Mouse (Mus musculus) neural tube, embryonic 13.5 days (tissue): Measurements from ENCODE around the gene Clrn3. TPM values are rescaled to one million over a fixed set of nuclear protein-coding genes. Genes with fewer than 3 reads are reported as not detected.
"Not testable (repeated sequence)": the region's sequence is repeated elsewhere in the genome, so short reads cannot be mapped to it uniquely, and the experiment has no call there.

Source experiments
- ATAC-seq: fragments of 200-750 bp; cut with Nextera tagmentation; 2 replicates; pipeline ENCODE4 v1.8.0; 2017; ENCODE audit warnings: low read depth, mild to moderate bottlenecking, moderate TSS enrichment, moderate library complexity
- H3K27ac ChIP-seq: fragments of 300-500 bp; sonication (generic); replicated peaks from 2 replicates; pipeline ENCODE4 v1.5.1; 2015; ENCODE audit warnings: moderate library complexity, mild to moderate bottlenecking, inconsistent platforms
- H3K27me3 ChIP-seq: fragments of 300-500 bp; sonication (generic); 2 replicates; pipeline ENCODE4 v1.6.1; 2015; ENCODE audit warnings: mild to moderate bottlenecking, inconsistent platforms
- H3K36me3 ChIP-seq: fragments of 300-500 bp; sonication (generic); 2 replicates; pipeline ENCODE4 v1.6.1; 2015; ENCODE audit warnings: mild to moderate bottlenecking, inconsistent platforms
- H3K4me1 ChIP-seq: fragments of 300-500 bp; sonication (generic); replicated peaks from 2 replicates; pipeline ENCODE4 v1.6.1; 2015; ENCODE audit warnings: inconsistent platforms
- H3K4me2 ChIP-seq: fragments of 300-500 bp; sonication (generic); 2 replicates; pipeline ENCODE4 v1.6.1; 2015; ENCODE audit warnings: inconsistent platforms, mild to moderate bottlenecking, moderate library complexity
- H3K4me3 ChIP-seq: fragments of 300-500 bp; sonication (generic); 2 replicates; pipeline ENCODE4 v1.5.1; 2015; ENCODE audit warnings: mild to moderate bottlenecking, inconsistent platforms
- H3K9ac ChIP-seq: fragments of 300-500 bp; sonication (generic); 2 replicates; pipeline ENCODE4 v1.6.1; 2015; ENCODE audit warnings: moderate library complexity, mild to moderate bottlenecking, inconsistent platforms
- H3K9me3 ChIP-seq: fragments of 300-500 bp; sonication (generic); 2 replicates; pipeline ENCODE4 v1.6.1; 2016; ENCODE audit warnings: inconsistent platforms
- WGBS: fragments of 180-500 bp; shearing (Covaris S2); methylation state at CpG from one replicate; pipeline ENCODE4 v1.1.7; 2015; 5-methylcytosine and 5-hydroxymethylcytosine counted together
- polyA plus RNA-seq: library from polyadenylated mRNA; unstranded; fragments of >200 nt; fragmentation: Nextera tagmentation; extraction: Ambion mirVana; gene quantifications from 2 replicates; pipeline ENCODE4 v1.2.1, GENCODE M21; 2015

Gene Clrn3
- polyA plus RNA-seq, 1 experiment from 2014 or later, result not detected

- H3K9ac ChIP-seq, H3K9me3 ChIP-seq, ATAC-seq, H3K4me1 ChIP-seq, H3K4me2 ChIP-seq, H3K27ac ChIP-seq, H3K4me3 ChIP-seq, H3K36me3 ChIP-seq, H3K27me3 ChIP-seq: not testable (repeated sequence)
- WGBS, result 88% methylated on average over 5 of the region's 5 CpGs
Measured at GRCm38 (mm10) chr7:135506506-135506905, 21.9 kb downstream of the Clrn3 start.

GRCm38 (mm10) chr7:135499403-135499802, 29.1 kb downstream of the Clrn3 start:
- H3K9me3 ChIP-seq, result no peaks in the 10 kb centered on the region
- H3K9ac ChIP-seq, result no peak overlapping the region
- no peak overlapping the region for H3K27ac ChIP-seq
- WGBS, result 62% methylated on average over 2 of the region's 2 CpGs
- ATAC-seq, result no peak
- H3K4me2 ChIP-seq, result no peak overlapping the region
- no peak overlapping the region for H3K4me3 ChIP-seq
- H3K27me3 ChIP-seq, result no peaks in the 10 kb centered on the region
- H3K36me3 ChIP-seq, result no peaks in the 10 kb centered on the region
- H3K4me1 ChIP-seq, result no peaks in the 10 kb centered on the region

GRCm38 (mm10) chr7:135498565-135499186, 29.8 kb downstream of the Clrn3 start:
- H3K4me3 ChIP-seq, result no peak overlapping the region
- H3K9ac ChIP-seq, result no peak overlapping the region
- H3K27ac ChIP-seq, result no peak overlapping the region
- H3K27me3 ChIP-seq, result no peaks in the 10 kb centered on the region
- H3K9me3 ChIP-seq, result no peaks in the 10 kb centered on the region
- no peaks in the 10 kb centered on the region for H3K4me1 ChIP-seq
- no peak for ATAC-seq
- H3K36me3 ChIP-seq, result no peaks in the 10 kb centered on the region
- no peak overlapping the region for H3K4me2 ChIP-seq
- 90% methylated on average over 3 of the region's 3 CpGs for WGBS

GRCm38 (mm10) chr7:135495303-135495702, 33.2 kb downstream of the Clrn3 start:
- Histone ChIP-seq H3K4me1 (no peaks in the 10 kb centered on the region), H3K4me3 (no peak overlapping the region), H3K36me3 (no peaks in the 10 kb centered on the region), H3K4me2 (no peak overlapping the region), H3K9me3 (0 out of 2 replicates have a peak, but pooled peaks cover 6% of the 10 kb centered on the region), H3K9ac (no peak overlapping the region), H3K27me3 (no peaks in the 10 kb centered on the region), H3K27ac (no peak overlapping the region)
- ATAC-seq, result no peak
- WGBS, result 44% methylated on average over 3 of the region's 3 CpGs

GRCm38 (mm10) chr7:135490500-135490886, 38.0 kb downstream of the Clrn3 start:
- Histone ChIP-seq H3K4me2 (no peak overlapping the region), H3K4me3 (no peak overlapping the region), H3K4me1 (peaks cover 16% of the 10 kb centered on the region), H3K27me3 (0 out of 2 replicates have a peak, but pooled peaks cover 4% of the 10 kb centered on the region), H3K27ac (no peak overlapping the region), H3K36me3 (no peaks in the 10 kb centered on the region), H3K9ac (no peak overlapping the region), H3K9me3 (0 out of 2 replicates have a peak, but pooled peaks cover 6% of the 10 kb centered on the region)
- 65% methylated on average over 8 of the region's 8 CpGs for WGBS
- ATAC-seq, result no peak

- no peak for ATAC-seq
- no peak overlapping the region for H3K4me2 ChIP-seq
- H3K4me3 ChIP-seq, result no peak overlapping the region
- H3K9ac ChIP-seq, result no peak overlapping the region
- peaks cover 22% of the 10 kb centered on the region for H3K4me1 ChIP-seq
- WGBS, result 84% methylated on average over 9 of the region's 9 CpGs
- no peak overlapping the region for H3K27ac ChIP-seq
- H3K9me3 ChIP-seq, result 0 out of 2 replicates have a peak, but pooled peaks cover 6% of the 10 kb centered on the region
- no peaks in the 10 kb centered on the region for H3K36me3 ChIP-seq
- H3K27me3 ChIP-seq, result 0 out of 2 replicates have a peak, but pooled peaks cover 7% of the 10 kb centered on the region
Measured at GRCm38 (mm10) chr7:135489724-135490499, 38.5 kb downstream of the Clrn3 start.

GRCm38 (mm10) chr7:135488214-135488810, 40.1 kb downstream of the Clrn3 start:
- no peak overlapping the region for H3K9ac ChIP-seq
- 0 out of 2 replicates have a peak, but pooled peaks cover 6% of the 10 kb centered on the region for H3K9me3 ChIP-seq
- WGBS, result 74% methylated on average over 6 of the region's 6 CpGs
- no peak overlapping the region for H3K4me2 ChIP-seq
- ATAC-seq, result no peak
- H3K27ac ChIP-seq, result no peak overlapping the region
- H3K4me3 ChIP-seq, result no peak overlapping the region
- H3K4me1 ChIP-seq, result peaks cover 25% of the 10 kb centered on the region
- H3K36me3 ChIP-seq, result no peaks in the 10 kb centered on the region
- H3K27me3 ChIP-seq, result peaks cover 20% of the 10 kb centered on the region

- 21% methylated on average over 4 of the region's 4 CpGs for WGBS
- H3K27ac ChIP-seq, result no peak overlapping the region
- H3K4me3 ChIP-seq, result no peak overlapping the region
- H3K36me3 ChIP-seq, result no peaks in the 10 kb centered on the region
- H3K9ac ChIP-seq, result no peak overlapping the region
- H3K4me2 ChIP-seq, result no peak overlapping the region
- peaks cover 26% of the 10 kb centered on the region for H3K27me3 ChIP-seq
- peaks cover 25% of the 10 kb centered on the region for H3K4me1 ChIP-seq
- 0 out of 2 replicates have a peak, but pooled peaks cover 6% of the 10 kb centered on the region for H3K9me3 ChIP-seq
- ATAC-seq, result no peak
Measured at GRCm38 (mm10) chr7:135487423-135487822, 41.0 kb downstream of the Clrn3 start.

- Histone ChIP-seq H3K27me3 (peaks cover 28% of the 10 kb centered on the region), H3K4me3 (no peak overlapping the region), H3K36me3 (no peaks in the 10 kb centered on the region), H3K27ac (no peak overlapping the region), H3K9ac (no peak overlapping the region), H3K4me2 (no peak overlapping the region), H3K9me3 (0 out of 2 replicates have a peak, but pooled peaks cover 4% of the 10 kb centered on the region), H3K4me1 (peaks cover 25% of the 10 kb centered on the region)
- no peak for ATAC-seq
- 32% methylated on average over 10 of the region's 10 CpGs for WGBS
Measured at GRCm38 (mm10) chr7:135486645-135487382, 41.6 kb downstream of the Clrn3 start.

- Histone ChIP-seq H3K9me3 (no peaks in the 10 kb centered on the region), H3K27me3 (peaks cover 37% of the 10 kb centered on the region), H3K4me1 (peaks cover 25% of the 10 kb centered on the region), H3K4me2 (no peak overlapping the region), H3K27ac (no peak overlapping the region), H3K9ac (peak overlapping the region; percentile 22; the same call in 1 of the 2 replicates), H3K36me3 (no peaks in the 10 kb centered on the region), H3K4me3 (no peak overlapping the region)
- WGBS, result 15% methylated on average over 12 of the region's 12 CpGs
- peak; percentile 78 for ATAC-seq
Measured at GRCm38 (mm10) chr7:135485796-135486410, 42.6 kb downstream of the Clrn3 start.

- H3K27ac ChIP-seq, result no peak overlapping the region
- H3K36me3 ChIP-seq, result no peaks in the 10 kb centered on the region
- peaks cover 25% of the 10 kb centered on the region for H3K4me1 ChIP-seq
- H3K27me3 ChIP-seq, result peaks cover 37% of the 10 kb centered on the region
- H3K4me2 ChIP-seq, result no peak overlapping the region
- H3K9me3 ChIP-seq, result no peaks in the 10 kb centered on the region
- ATAC-seq, result no peak
- H3K4me3 ChIP-seq, result no peak overlapping the region
- peak overlapping the region; percentile 22; the same call in 1 of the 2 replicates for H3K9ac ChIP-seq
- WGBS, result 7% methylated on average over 10 of the region's 10 CpGs
Measured at GRCm38 (mm10) chr7:135485116-135485795, 43.2 kb downstream of the Clrn3 start.
